Mouse (Mus musculus): ENCODE measurements at regions not wholly inside any gene's neighbourhood (a gene's known extent, or its start where the extent isn't known, plus 50 kb on each side); places are given as distances from the start of the nearest gene placed in this dataset.
"Not testable (repeated sequence)": the region's sequence is repeated elsewhere in the genome, so short reads cannot be mapped to it uniquely, and the experiment has no call there.

DNA sequence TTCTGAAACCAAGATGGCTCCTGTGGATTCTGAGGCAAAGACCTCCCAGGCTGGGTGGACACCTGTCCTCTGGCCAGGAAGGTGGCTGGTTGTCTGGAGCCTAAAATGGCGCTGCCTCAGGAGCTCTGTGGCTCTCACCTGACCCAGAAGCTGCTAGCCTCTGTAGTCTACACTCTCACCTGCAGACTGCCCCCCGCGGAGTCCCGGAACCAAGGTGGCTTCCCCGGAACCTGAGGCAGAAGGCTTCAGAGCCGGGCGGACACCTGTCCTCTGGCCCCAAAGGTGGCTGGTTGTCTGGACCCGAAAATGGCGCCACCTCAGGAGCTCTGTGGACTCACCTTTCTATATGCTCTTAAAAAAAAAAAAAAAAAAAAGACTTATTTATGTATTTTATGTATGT, 481.2 kb upstream of the Brinp1 start:
- DNase-seq (ENCODE audit: low spot score) = no peak

DNA sequence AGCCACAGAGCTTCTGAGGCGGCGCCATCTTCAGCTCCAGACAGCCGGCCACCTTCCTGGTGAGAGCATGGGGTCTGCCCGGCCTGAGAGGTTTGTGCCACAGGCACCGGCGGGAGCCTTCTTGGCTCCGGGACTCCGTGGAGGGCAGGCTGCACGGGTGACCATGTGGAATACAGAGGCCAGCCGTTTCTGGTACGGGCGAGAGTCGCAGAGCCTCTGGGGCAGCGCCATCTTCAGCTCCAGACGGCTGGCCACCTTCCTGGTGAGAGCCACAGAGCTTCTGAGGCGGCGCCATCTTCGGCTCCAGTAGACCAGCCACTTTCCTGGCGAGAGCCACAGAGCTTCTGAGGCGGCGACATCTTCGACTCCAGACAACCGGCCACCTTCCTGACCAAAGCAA, 456.2 kb upstream of the Brinp1 start:
- DNase-seq (ENCODE audit: low spot score) = not testable (repeated sequence)

GRCm38 (mm10) chr4:69395451-69395850, 441.3 kb upstream of the Brinp1 start:
- DNase-seq (ENCODE audit: low spot score) = no peak

DNA sequence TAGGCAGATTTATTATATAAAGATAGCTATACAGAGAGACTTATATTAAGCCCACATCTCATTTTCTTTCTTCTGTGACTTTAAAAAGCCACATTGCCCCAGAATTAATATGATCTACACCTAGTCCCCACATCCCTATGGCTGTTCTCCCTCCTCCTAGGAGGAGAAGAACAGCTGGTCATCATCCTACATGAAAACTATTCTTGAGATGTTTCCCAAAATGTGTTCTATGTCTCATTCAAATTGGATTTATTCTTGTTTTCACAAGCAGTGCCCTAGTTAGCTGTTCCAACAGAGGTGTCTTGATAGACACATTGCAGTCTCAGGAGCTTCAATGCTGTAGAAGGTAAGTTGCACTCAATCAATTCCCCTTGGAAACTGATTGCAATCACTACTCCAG, 429.1 kb upstream of the Brinp1 start:
- peak; percentile 44 for DNase-seq (ENCODE audit: low spot score)

DNA sequence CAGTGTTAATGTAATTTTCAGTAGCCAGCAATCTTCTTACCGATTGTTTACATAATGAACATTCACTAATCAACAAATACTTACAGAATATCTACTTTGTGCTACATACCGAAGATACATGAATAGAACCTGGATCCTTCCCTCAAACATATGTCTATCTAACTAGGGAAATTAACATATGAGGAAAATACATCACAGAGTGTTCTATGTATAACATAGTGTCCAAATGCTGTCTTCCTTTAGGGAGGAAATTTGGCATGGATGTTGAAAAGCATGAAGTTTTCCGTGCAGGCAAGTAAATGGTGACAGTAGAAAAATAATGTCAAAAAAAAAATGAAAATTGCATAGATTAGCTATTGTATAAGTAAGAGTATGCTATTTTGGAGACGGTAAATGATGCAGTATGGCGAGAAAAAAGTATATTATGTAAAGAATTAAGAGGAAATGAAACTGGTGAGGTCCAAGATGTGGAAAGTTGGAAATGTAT, 392.8 kb upstream of the Brinp1 start:
- DNase-seq (ENCODE audit: low spot score) = peak; percentile 1

- DNase-seq (ENCODE audit: low spot score) = no peak
Observed at GRCm38 (mm10) chr4:69327606-69328005, 373.4 kb upstream of the Brinp1 start.

Measured in left cerebral cortex, adult 11 months (tissue).